8 mouse cellular contexts compared by ENCODE assay signal in the genomic region with DNA sequence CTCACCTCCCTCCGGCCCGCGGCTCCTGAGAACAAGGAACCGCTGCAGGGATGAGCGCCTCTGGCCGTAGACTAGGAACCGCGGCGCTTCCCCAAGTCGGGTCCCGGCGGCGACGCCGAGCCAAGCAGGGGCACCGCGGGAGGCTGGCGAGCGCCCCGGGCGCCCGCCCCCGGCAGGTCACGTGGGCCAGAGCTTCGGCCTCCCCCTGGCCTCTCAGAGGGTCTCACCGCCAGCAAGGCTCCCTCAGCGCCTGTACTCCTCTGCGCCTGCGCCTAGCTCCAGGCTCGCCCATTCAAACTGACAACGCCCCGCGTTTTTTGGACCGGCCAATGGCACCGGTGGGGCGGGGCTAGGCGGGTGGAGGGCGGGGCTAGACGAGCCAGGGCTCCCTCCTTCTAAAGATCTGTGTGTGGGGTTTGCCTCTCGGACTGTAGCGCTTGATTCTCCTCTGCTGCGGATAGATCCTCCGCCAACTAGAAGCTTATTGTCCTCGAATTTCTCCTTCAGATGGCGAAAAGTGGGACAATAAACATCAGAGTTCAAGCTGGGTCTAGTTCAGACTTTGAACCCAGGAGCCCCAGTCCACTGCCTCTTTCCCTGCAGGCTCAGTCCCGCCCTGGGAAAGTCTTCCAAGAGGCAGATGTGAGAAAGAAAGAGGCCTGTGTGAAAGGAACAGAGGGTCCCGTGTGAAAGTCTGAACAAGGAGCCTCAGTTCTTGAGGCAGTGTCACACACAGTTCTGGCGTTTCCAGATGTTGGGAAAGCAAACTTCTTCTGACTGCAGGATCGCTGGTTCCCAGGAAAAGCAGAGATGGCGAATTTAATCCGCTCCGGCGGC. TPM values are rescaled to one million over a fixed set of nuclear protein-coding genes. Genes with fewer than 3 reads are reported as not detected.
DNase-seq lines count a peak whose midpoint lies in the region; ATAC-seq lines count a peak whose summit lies in the region.

A gene (minus strand): TSS at position 274 of the 837 bp plus-strand sequence.

- H3K4me3 ChIP-seq in hindbrain, embryonic 11.5 days (ENCODE audit: low read depth, low read length) = peak within 1 kb of the TSS; percentile 69

- 0 out of 2 replicates have a peak, but pooled peaks cover 5% of the 10 kb centered on the region for H3K4me1 ChIP-seq in hindbrain, embryonic 11.5 days (replicated peaks; ENCODE audit: control insufficient read depth, insufficient read depth, low read length)

- peak within 1 kb of the TSS; percentile 55 for H3K4me2 ChIP-seq in hindbrain, embryonic 11.5 days (replicated peaks; ENCODE audit: low read depth, low read length)

- H3K36me3 ChIP-seq in hindbrain, embryonic 11.5 days (ENCODE audit: control insufficient read depth, insufficient read depth, low read length) = no peaks in the 10 kb centered on the region

- WGBS in hindbrain, embryonic 11.5 days = 4% methylated on average over 51 of the region's 53 CpGs

- no peaks in the 10 kb centered on the region for H3K9me3 ChIP-seq in hindbrain, embryonic 11.5 days (ENCODE audit: control insufficient read depth, low read length)

- peak within 1 kb of the TSS; percentile 82 for H3K9ac ChIP-seq in hindbrain, embryonic 11.5 days (ENCODE audit: low read depth, low read length)

- H3K27me3 ChIP-seq in hindbrain, embryonic 11.5 days (ENCODE audit: control insufficient read depth, insufficient read depth, low read length) = no peaks in the 10 kb centered on the region

- DNase-seq in MEL-GATA-1-ER (ENCODE audit: extremely low read depth, low read depth) = peak; percentile 94
- peak; percentile 89 for DNase-seq in cerebellum, adult 8-10 months
- peak; percentile 99 for DNase-seq in hindbrain, embryonic 11.5 days (ENCODE audit: low spot score)
- peak; percentile 95 to 98 for DNase-seq in layer of hippocampus, postnatal 10 days (ENCODE audit: low spot score in 2 of 2)
- peak; percentile 98 for DNase-seq in lung, postnatal 10 days
- peak; percentile 97 for DNase-seq in ovary, postnatal 36 days (ENCODE audit: low spot score)
- DNase-seq in thymus, postnatal 25 days = peak; percentile 98

- peak; percentile 98 for ATAC-seq in frontal cortex, adult (ENCODE audit: low TSS enrichment)
- ATAC-seq in hindbrain, embryonic 11.5 days (ENCODE audit: low FRiP score) = peak; percentile 98

- peak within 1 kb of the TSS; percentile 93 for H3K27ac ChIP-seq in hindbrain, embryonic 11.5 days (ENCODE audit: low read depth, low read length)

RNA-seq across cellular contexts. Expression of the gene that starts here (rescaled TPM):
- polyA plus RNA-seq in hindbrain, embryonic 11.5 days (2014; fragmentation: Nextera tagmentation; extraction: Ambion mirVana) = 95.3 and 104 TPM in 2 replicates
- total RNA-seq in layer of hippocampus, postnatal 10 days (2021) = 10 to 100 TPM; 13.5 to 20.4 TPM

Comparison
In these comparisons a context has a peak if more than half of its experiments do, and no peak if none do; other contexts are left out.
1. Peak in every context shown above with its lines: DNase-seq, ATAC-seq, H3K4me3 ChIP-seq and H3K27ac ChIP-seq.